Mouse (Mus musculus) forebrain, embryonic 14.5 days (tissue): ENCODE data around the gene Nucb2. TPM values are rescaled to one million over a fixed set of nuclear protein-coding genes. Genes with fewer than 3 reads are reported as not detected.

Experiments used
- ATAC-seq: fragments of 200-750 bp; cut with Nextera tagmentation; 2 replicates; pipeline ENCODE4 v1.8.0; 2017; ENCODE audit warnings: mild to moderate bottlenecking, moderate library complexity
- DNase-seq: peaks from one replicate; pipeline ENCODE4 v3.0.0-alpha.2; 2015; ENCODE audit warnings: low spot score
- H3K27ac ChIP-seq: fragments of 300-500 bp; sonication (generic); 2 replicates; pipeline ENCODE4 v1.5.1; 2014; ENCODE audit warnings: low read depth, mild to moderate bottlenecking, control low read depth, low read length, moderate library complexity
- H3K27me3 ChIP-seq: fragments of 300-500 bp; sonication (generic); replicated peaks from 2 replicates; pipeline ENCODE4 v1.6.1; 2014; ENCODE audit warnings: low read length, control low read depth, mixed read lengths; ENCODE audit not compliant: control insufficient read depth, insufficient read depth
- H3K36me3 ChIP-seq: fragments of 300-500 bp; sonication (generic); 2 replicates; pipeline ENCODE4 v1.6.1; 2014; ENCODE audit warnings: low read length, control low read depth; ENCODE audit not compliant: control insufficient read depth, insufficient read depth
- H3K4me1 ChIP-seq: fragments of 300-500 bp; sonication (generic); 2 replicates; pipeline ENCODE4 v1.6.1; 2014; ENCODE audit warnings: antibody characterized with exemption, low read length, control low read depth; ENCODE audit not compliant: control insufficient read depth, insufficient read depth
- H3K4me2 ChIP-seq: fragments of 300-500 bp; sonication (generic); 2 replicates; pipeline ENCODE4 v1.6.1; 2014; ENCODE audit warnings: mild to moderate bottlenecking, control low read depth, low read length
- H3K4me3 ChIP-seq: fragments of 300-500 bp; sonication (generic); 2 replicates; pipeline ENCODE4 v1.5.1; 2014; ENCODE audit warnings: low read depth, low read length, control low read depth
- H3K9ac ChIP-seq: fragments of 300-500 bp; sonication (generic); 2 replicates; pipeline ENCODE4 v1.6.1; 2014; ENCODE audit warnings: mild to moderate bottlenecking, low read length, control low read depth, moderate library complexity
- H3K9me3 ChIP-seq: fragments of 300-500 bp; sonication (generic); replicated peaks from 2 replicates; pipeline ENCODE4 v1.6.1; 2016; ENCODE audit warnings: low read length, control low read depth, mixed read lengths; ENCODE audit not compliant: control insufficient read depth
- WGBS: fragments of 180-500 bp; shearing (Covaris S2); extraction: QIAGEN DNeasy Blood & Tissue Kit; methylation state at CpG from one replicate; pipeline ENCODE4 v1.1.7; 2014; 5-methylcytosine and 5-hydroxymethylcytosine counted together
- polyA plus RNA-seq: library from polyadenylated mRNA; unstranded; fragments of >200 nt; fragmentation: Nextera tagmentation; extraction: Ambion mirVana; gene quantifications from 2 replicates; pipeline ENCODE4 v1.2.1, GENCODE M21; 2014

Nucb2 gene
- polyA plus RNA-seq, 1 experiment from 2014 or later = 19.4 TPM

DNA sequence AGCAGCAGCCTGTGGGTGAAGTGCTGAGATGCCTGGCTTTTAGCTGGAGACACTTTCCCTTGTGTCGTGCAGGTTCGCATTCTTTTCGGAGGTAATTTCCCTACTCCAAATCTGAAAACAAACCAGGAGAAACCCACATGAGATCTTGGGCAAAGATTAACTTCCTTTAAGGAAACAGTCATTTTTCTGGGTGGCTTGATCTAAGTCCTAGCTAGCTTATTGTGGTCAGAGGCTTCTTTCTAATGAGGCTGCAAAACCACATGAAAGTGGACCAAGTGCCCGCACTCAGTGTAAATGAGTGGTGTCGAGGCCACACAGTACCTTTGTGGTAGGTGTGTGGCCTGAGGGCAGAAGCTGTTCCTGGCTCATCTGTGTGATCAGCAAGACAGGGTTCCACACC lies 20.0 kb upstream of the Nucb2 start:
- H3K27me3 ChIP-seq = no peaks in the 10 kb centered on the region
- no peaks in the 10 kb centered on the region for H3K4me1 ChIP-seq
- no peak overlapping the region for H3K27ac ChIP-seq
- ATAC-seq (no peak), DNase-seq (no peak)
- no peaks in the 10 kb centered on the region for H3K36me3 ChIP-seq
- H3K9ac ChIP-seq = no peak overlapping the region
- WGBS = 88% methylated on average over 5 of the region's 5 CpGs
- H3K4me3 ChIP-seq = no peak overlapping the region
- no peak overlapping the region for H3K4me2 ChIP-seq
- H3K9me3 ChIP-seq = no peaks in the 10 kb centered on the region

DNA sequence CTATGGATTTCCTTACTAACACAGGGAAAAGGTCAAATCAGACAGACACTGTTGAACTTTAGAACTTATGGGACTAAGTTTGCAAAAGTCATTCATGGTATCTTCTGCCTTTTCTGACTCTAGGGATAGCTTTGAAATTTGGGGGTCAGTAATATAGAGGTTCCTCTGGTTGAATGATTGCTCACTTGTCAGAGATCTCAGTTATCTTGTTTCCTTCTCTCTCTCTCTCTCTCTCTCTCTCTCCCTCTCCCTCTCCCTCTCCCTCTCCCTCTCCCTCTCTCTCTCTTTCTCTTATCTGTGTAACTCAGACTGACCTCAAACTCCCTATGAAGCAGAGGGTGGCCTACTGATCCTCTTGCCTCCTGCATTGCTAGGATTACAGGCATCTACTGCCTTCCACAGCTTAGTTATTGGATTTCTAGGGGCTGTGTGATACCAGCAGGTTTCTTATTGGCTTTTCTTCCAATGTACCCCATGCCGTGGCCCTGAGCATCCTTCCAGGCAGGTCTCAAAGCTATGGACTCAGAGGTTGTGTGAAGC lies 19.0 kb upstream of the Nucb2 start:
- DNase-seq = no peak
- WGBS = 81% methylated on average over 1 of the region's 1 CpGs
- Histone ChIP-seq H3K9me3 (no peaks in the 10 kb centered on the region), H3K27ac (no peak overlapping the region), H3K4me3 (no peak overlapping the region), H3K36me3 (no peaks in the 10 kb centered on the region), H3K4me2 (no peak overlapping the region), H3K4me1 (no peaks in the 10 kb centered on the region), H3K9ac (no peak overlapping the region), H3K27me3 (no peaks in the 10 kb centered on the region)
- ATAC-seq = no peak

DNA sequence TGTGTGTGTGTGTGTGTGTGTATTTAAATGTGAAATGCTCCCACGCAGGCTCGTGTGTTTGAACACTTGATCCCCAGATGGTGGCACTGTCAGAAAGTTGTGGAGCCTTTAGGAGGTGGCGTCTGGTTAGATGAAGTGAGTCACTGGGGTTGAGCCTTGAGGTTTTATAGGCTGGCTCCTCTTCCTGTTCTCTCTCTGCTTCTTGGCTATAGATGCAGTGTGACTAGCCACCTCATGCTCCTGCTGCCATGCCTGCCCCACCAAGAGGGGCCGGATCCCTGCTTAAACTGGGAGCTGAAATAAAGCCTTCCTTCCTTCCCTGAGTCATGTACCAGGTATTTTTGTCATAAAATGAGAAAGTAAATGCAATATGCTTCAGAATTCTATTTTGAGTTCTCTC lies 13.1 kb upstream of the Nucb2 start:
- DNase-seq (no peak), ATAC-seq (no peak)
- Histone ChIP-seq H3K4me2 (no peak overlapping the region), H3K4me1 (no peaks in the 10 kb centered on the region), H3K27me3 (no peaks in the 10 kb centered on the region), H3K9me3 (no peaks in the 10 kb centered on the region), H3K4me3 (no peak overlapping the region), H3K9ac (no peak overlapping the region), H3K36me3 (no peaks in the 10 kb centered on the region), H3K27ac (no peak overlapping the region)
- WGBS = 85% methylated on average over 4 of the region's 4 CpGs

DNA sequence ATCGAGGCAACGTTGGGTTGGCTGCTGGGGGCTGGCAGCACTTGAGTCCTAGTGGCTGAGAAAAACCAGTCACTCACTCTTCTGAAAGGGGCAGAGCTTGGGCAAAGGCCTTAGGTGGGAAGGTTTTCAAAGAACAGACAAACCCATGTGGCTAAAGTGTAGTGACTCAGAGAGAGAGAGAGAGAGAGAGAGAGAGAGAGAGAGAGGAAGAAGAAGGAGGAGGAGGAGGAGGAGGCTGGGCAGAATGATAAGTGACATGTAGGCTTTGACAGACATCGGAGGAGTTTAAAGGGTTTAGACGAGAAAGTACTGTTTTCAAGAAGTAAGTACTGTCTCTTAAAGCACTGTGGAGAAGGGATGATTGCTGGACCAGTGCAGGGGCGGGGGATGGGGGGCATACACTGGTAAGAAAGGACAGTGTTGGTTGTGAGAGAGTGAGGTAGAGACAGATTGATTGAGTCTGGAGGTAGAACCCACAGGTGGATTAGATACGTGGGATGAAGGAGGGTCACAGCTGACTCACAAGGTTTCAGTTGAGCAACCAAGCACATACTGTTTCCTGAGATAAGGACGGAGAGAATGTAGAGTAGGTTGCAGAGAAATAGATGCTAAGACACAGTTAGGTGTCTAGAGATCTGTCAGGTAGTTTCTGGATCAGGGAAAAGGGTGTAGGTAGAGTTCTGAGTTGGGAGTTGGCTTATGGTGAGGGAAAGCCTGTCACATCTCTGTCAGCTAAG lies 10.7 kb upstream of the Nucb2 start:
- H3K4me2 ChIP-seq = no peak overlapping the region
- no peaks in the 10 kb centered on the region for H3K9me3 ChIP-seq
- WGBS = 80% methylated on average over 7 of the region's 7 CpGs
- H3K4me1 ChIP-seq = no peaks in the 10 kb centered on the region
- no peak overlapping the region for H3K9ac ChIP-seq
- H3K4me3 ChIP-seq = no peak overlapping the region
- ATAC-seq = no peak
- no peaks in the 10 kb centered on the region for H3K36me3 ChIP-seq
- H3K27me3 ChIP-seq = no peaks in the 10 kb centered on the region
- DNase-seq = no peak
- no peak overlapping the region for H3K27ac ChIP-seq

DNA sequence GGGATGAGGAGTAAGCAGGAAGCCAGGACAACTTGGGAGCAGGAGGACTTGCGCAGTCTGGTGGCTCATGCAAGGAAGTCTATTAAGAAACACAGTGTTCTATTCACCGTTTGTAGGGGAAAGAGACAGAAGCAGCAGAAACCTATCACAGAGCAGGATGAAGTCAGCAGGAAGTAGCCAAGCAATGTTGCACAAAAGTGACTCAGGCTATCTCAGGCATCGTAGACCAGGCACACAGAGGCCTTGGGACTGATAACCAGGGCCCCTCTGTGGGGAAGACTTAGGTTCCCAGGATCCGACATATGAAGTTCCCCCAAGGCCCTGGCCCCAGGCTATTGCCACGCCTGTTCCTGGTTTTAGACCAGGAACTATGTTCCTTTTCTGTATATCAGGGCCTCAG lies 9.6 kb upstream of the Nucb2 start:
- no peaks in the 10 kb centered on the region for H3K36me3 ChIP-seq
- DNase-seq = no peak

DNA sequence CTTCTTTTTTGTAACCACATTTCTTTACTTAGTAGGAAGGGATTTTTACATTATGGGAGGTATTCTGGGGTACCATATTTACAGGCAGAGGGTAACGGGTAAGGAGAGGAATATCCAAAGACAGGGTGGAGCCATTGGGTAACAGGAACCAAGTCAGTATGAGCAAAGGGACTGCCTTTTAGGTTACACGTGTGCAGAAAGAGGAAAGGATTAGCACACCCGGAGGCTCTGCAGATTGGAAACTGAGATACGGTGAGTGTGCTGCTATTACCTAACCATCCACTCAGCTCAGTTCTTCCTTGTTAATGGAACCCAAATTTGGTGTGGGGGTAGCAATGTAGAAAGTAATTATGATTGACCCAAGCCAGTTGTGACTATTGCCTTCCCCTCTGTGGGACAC lies 7.4 kb upstream of the Nucb2 start:
- Histone ChIP-seq H3K9me3 (no peaks in the 10 kb centered on the region), H3K4me1 (no peaks in the 10 kb centered on the region), H3K27ac (no peak overlapping the region), H3K9ac (no peak overlapping the region), H3K4me3 (no peak overlapping the region), H3K36me3 (no peaks in the 10 kb centered on the region), H3K4me2 (no peak overlapping the region), H3K27me3 (no peaks in the 10 kb centered on the region)
- WGBS = 96% methylated on average over 4 of the region's 4 CpGs
- no peak for DNase-seq
- no peak for ATAC-seq

More for the DNA sequence above, 9.6 kb upstream of the Nucb2 start:
- Histone ChIP-seq H3K4me3 (no peak overlapping the region), H3K9ac (no peak overlapping the region), H3K4me1 (no peaks in the 10 kb centered on the region), H3K9me3 (no peaks in the 10 kb centered on the region), H3K27ac (no peak overlapping the region), H3K4me2 (no peak overlapping the region), H3K27me3 (no peaks in the 10 kb centered on the region)
- WGBS = 86% methylated on average over 5 of the region's 5 CpGs
- no peak for ATAC-seq

DNA sequence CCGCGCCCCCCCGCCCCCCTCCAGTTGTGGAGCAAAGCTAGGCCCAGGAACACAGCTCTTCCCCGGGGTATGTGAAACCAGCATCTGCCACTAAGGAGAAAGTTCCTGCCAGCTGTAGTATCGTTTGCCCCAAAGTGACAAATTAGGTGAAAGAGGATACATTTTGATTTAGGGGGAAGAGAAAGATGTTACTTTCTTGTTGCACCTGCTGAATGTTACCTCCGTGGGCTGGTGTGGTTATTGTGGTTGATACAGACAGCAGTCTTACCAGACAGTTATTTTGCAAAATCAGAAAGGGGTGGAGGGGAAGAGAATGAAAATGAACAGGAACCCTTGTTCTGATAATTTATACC lies 625 bp downstream of the Nucb2 start:
- peak overlapping the region; percentile 61 for H3K4me3 ChIP-seq
- H3K9me3 ChIP-seq = no peaks in the 10 kb centered on the region
- H3K9ac ChIP-seq = peak overlapping the region; percentile 87
- peak overlapping the region; percentile 81 for H3K4me2 ChIP-seq
- no peaks in the 10 kb centered on the region; the same call in 1 of the 2 replicates for H3K4me1 ChIP-seq
- H3K36me3 ChIP-seq = no peaks in the 10 kb centered on the region
- ATAC-seq (no peak), DNase-seq (no peak)
- no peaks in the 10 kb centered on the region for H3K27me3 ChIP-seq
- H3K27ac ChIP-seq = peak overlapping the region; percentile 72; the same call in 1 of the 2 replicates
- 5% methylated on average over 6 of the region's 6 CpGs for WGBS

DNA sequence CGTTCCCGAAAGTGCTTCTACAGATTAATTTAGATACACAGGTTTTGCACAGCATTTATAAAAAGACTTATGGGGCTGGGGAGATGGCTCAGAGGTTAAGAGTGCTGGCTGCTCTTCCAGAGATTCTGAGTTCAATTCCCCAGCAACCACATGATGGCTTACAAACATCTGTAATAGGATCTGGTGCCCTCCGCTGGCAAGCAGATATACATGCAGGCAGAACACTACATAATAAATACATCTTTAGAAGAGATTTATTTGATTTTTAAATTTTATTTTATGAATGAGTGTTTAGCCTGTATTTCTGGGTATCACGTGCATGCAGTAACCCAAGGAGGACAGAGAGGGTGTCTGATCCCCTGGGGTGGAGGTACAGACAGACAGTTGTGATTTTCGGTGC lies 9.9 kb downstream of the Nucb2 start:
- Histone ChIP-seq H3K36me3 (0 out of 2 replicates have a peak, but pooled peaks cover 5% of the 10 kb centered on the region), H3K27ac (no peak overlapping the region), H3K9me3 (no peaks in the 10 kb centered on the region), H3K27me3 (no peaks in the 10 kb centered on the region), H3K4me2 (no peak overlapping the region), H3K4me1 (no peaks in the 10 kb centered on the region), H3K4me3 (no peak overlapping the region), H3K9ac (no peak overlapping the region)
- DNase-seq = peak; percentile 16
- no peak for ATAC-seq
- 92% methylated on average over 5 of the region's 5 CpGs for WGBS

DNA sequence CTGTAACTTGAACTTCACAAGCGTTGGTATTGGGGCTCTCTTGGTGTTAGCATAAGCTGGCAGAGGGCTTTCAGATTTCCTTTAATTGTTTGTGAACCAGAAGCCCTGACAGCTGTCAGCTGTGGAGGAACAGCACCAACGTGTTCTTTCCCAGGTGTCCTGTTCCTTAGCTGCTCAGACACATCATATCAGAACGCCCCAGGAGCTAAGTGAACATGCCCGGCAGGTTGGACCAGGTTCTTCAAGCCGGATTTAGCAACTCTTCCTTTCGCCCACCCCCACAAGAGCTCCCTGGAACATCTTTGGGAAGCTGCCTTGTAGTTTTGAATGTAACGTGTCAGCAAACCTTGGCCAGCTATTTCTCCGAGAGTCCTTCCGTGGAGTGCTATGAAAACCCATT lies 10.4 kb downstream of the Nucb2 start:
- 0 out of 2 replicates have a peak, but pooled peaks cover 5% of the 10 kb centered on the region for H3K36me3 ChIP-seq
- no peaks in the 10 kb centered on the region for H3K27me3 ChIP-seq
- H3K4me1 ChIP-seq = no peaks in the 10 kb centered on the region
- ATAC-seq (no peak), DNase-seq (no peak)
- 83% methylated on average over 9 of the region's 9 CpGs for WGBS
- H3K9ac ChIP-seq = no peak overlapping the region
- H3K4me2 ChIP-seq = no peak overlapping the region
- H3K4me3 ChIP-seq = no peak overlapping the region
- no peak overlapping the region for H3K27ac ChIP-seq
- no peaks in the 10 kb centered on the region for H3K9me3 ChIP-seq
